Comparison of ENCODE assay signal across 8 mouse cellular contexts in genomic region chr4:118620279-118620966, GRCm38 (mm10). TPM values are rescaled to one million over a fixed set of nuclear protein-coding genes. Genes with fewer than 3 reads are reported as not detected.
DNase-seq lines count a peak whose midpoint lies in the region; ATAC-seq and TF ChIP-seq lines count a peak whose summit lies in the region.

TSS of gene Cfap57 (minus strand) at chr4:118620777.
TSS of gene Ebna1bp2 (plus strand) at chr4:118620799.

- peak within 1 kb of the TSS; percentile 60 for H3K9ac ChIP-seq in embryonic facial prominence, embryonic 15.5 days
- peak within 1 kb of the TSS; percentile 63 for H3K9ac ChIP-seq in kidney, embryonic 14.5 days (ENCODE audit: low read depth, low read length)
- H3K9ac ChIP-seq in limb, embryonic 15.5 days = peak within 1 kb of the TSS; percentile 54

- peak; percentile 88 for ATAC-seq in embryonic facial prominence, embryonic 15.5 days (ENCODE audit: insufficient number of reproducible peaks, low FRiP score, low TSS enrichment, low read depth)
- peak; percentile 92 for ATAC-seq in kidney, embryonic 14.5 days (ENCODE audit: low FRiP score, low TSS enrichment)
- ATAC-seq in limb, embryonic 15.5 days (ENCODE audit: insufficient number of reproducible peaks, low FRiP score, low TSS enrichment, low read depth) = peak; percentile 86

- no peaks in the 10 kb centered on the region for H3K27me3 ChIP-seq in embryonic facial prominence, embryonic 15.5 days
- H3K27me3 ChIP-seq in kidney, embryonic 14.5 days (ENCODE audit: control insufficient read depth, insufficient read depth, low read length) = no peaks in the 10 kb centered on the region
- no peaks in the 10 kb centered on the region for H3K27me3 ChIP-seq in limb, embryonic 15.5 days

- peak within 1 kb of the TSS; percentile 94 for H3K4me3 ChIP-seq in bone marrow, adult 2 months (replicated peaks; ENCODE audit: control insufficient read depth, low read depth, low read length)
- peak within 1 kb of the TSS; percentile 77 for H3K4me3 ChIP-seq in embryonic facial prominence, embryonic 15.5 days (replicated peaks)
- peak within 1 kb of the TSS; percentile 68 for H3K4me3 ChIP-seq in kidney, embryonic 14.5 days (ENCODE audit: low read length)
- H3K4me3 ChIP-seq in limb, embryonic 15.5 days = peak within 1 kb of the TSS; percentile 86

- TF ChIP-seq POLR2A in bone marrow, adult 2 months (IDR thresholded peaks at IDR 0.05; ENCODE audit: borderline replicate concordance, control insufficient read depth, low read depth, low read length) = peak; percentile 48; the same call in 1 of the 2 replicates

- peak; percentile 97 for DNase-seq in 416B (ENCODE audit: low read depth)
- DNase-seq in heart, adult 9 months (ENCODE audit: low spot score in 2 of 2) = peak; percentile 90 to 94
- DNase-seq in monocyte, adult 2 months (ENCODE audit: low read depth in 1 of 2, low spot score in 2 of 2) = peak; percentile 73 to 86
- peak; percentile 88 to 93 for DNase-seq in spleen, postnatal 36 days (ENCODE audit: low spot score in 2 of 2)

- H3K9me3 ChIP-seq in embryonic facial prominence, embryonic 15.5 days (replicated peaks) = 0 out of 2 replicates have a peak, but pooled peaks cover 6% of the 10 kb centered on the region
- H3K9me3 ChIP-seq in kidney, embryonic 14.5 days (ENCODE audit: control insufficient read depth, low read length) = 0 out of 2 replicates have a peak, but pooled peaks cover 4% of the 10 kb centered on the region
- H3K9me3 ChIP-seq in limb, embryonic 15.5 days = no peaks in the 10 kb centered on the region

- peaks cover 1% of the 10 kb centered on the region; the same call in 1 of the 2 replicates for H3K4me1 ChIP-seq in bone marrow, adult 2 months (ENCODE audit: control insufficient read depth, insufficient read depth, low read length)
- peaks cover 10% of the 10 kb centered on the region for H3K4me1 ChIP-seq in embryonic facial prominence, embryonic 15.5 days
- peaks cover 5% of the 10 kb centered on the region; the same call in 1 of the 2 replicates for H3K4me1 ChIP-seq in kidney, embryonic 14.5 days (ENCODE audit: control insufficient read depth, insufficient read depth, low read length)
- peaks cover 10% of the 10 kb centered on the region for H3K4me1 ChIP-seq in limb, embryonic 15.5 days

- peak within 1 kb of the TSS; percentile 85 for H3K4me2 ChIP-seq in embryonic facial prominence, embryonic 15.5 days (replicated peaks)
- H3K4me2 ChIP-seq in kidney, embryonic 14.5 days (replicated peaks; ENCODE audit: low read depth, low read length) = peak within 1 kb of the TSS; percentile 85
- H3K4me2 ChIP-seq in limb, embryonic 15.5 days = peak within 1 kb of the TSS; percentile 78

- 1% methylated on average over 40 of the region's 41 CpGs for WGBS in bone marrow, adult 2 months
- 2% methylated on average over 37 of the region's 41 CpGs for WGBS in embryonic facial prominence, embryonic 15.5 days
- under 1% methylated on average over 35 of the region's 41 CpGs for WGBS in kidney, embryonic 14.5 days
- under 1% methylated on average over 36 of the region's 41 CpGs for WGBS in limb, embryonic 15.5 days

- no peak for TF ChIP-seq CTCF in bone marrow, adult 2 months (IDR thresholded peaks at IDR 0.05; ENCODE audit: control insufficient read depth, insufficient read depth, low read length)

- no peak within 1 kb of the TSS for H3K27ac ChIP-seq in bone marrow, adult 2 months (ENCODE audit: control insufficient read depth, insufficient read depth, low read depth, low read length, poor library complexity)
- peak within 1 kb of the TSS; percentile 63 for H3K27ac ChIP-seq in embryonic facial prominence, embryonic 15.5 days (replicated peaks)
- no peak within 1 kb of the TSS for H3K27ac ChIP-seq in kidney, embryonic 14.5 days (ENCODE audit: low read depth, low read length)
- peak within 1 kb of the TSS; percentile 43; the same call in 1 of the 2 replicates for H3K27ac ChIP-seq in limb, embryonic 15.5 days

- H3K36me3 ChIP-seq in embryonic facial prominence, embryonic 15.5 days = peaks cover 25% of the 10 kb centered on the region
- H3K36me3 ChIP-seq in kidney, embryonic 14.5 days (ENCODE audit: control insufficient read depth, insufficient read depth, low read length) = peaks cover 26% of the 10 kb centered on the region
- H3K36me3 ChIP-seq in limb, embryonic 15.5 days = peaks cover 28% of the 10 kb centered on the region

RNA-seq across cellular contexts. Expression of gene Cfap57, which starts in this region (rescaled TPM):
- polyA plus RNA-seq in bone marrow, adult 2 months (2011; ENCODE audit: insufficient read depth, insufficient read length, low replicate concordance, missing spikeins) = not detected in 2 replicates
- 2.3 and 3.3 TPM in 2 replicates for polyA plus RNA-seq in embryonic facial prominence, embryonic 15.5 days (2015; fragmentation: Nextera tagmentation; extraction: Ambion mirVana)
- 0.08 and 0.17 TPM in 2 replicates for polyA plus RNA-seq in kidney, embryonic 14.5 days (2014; fragmentation: Nextera tagmentation; extraction: Ambion mirVana)
- polyA plus RNA-seq in limb, embryonic 15.5 days (2015; fragmentation: Nextera tagmentation; extraction: Ambion mirVana) = 1.7 and 2.6 TPM in 2 replicates

RNA-seq across cellular contexts. Expression of gene Ebna1bp2, which starts in this region (rescaled TPM):
- polyA plus RNA-seq in bone marrow, adult 2 months (2011; ENCODE audit: insufficient read depth, insufficient read length, low replicate concordance, missing spikeins) = 29.3 and 57.7 TPM in 2 replicates
- polyA plus RNA-seq in embryonic facial prominence, embryonic 15.5 days (2015; fragmentation: Nextera tagmentation; extraction: Ambion mirVana) = 120 and 128 TPM in 2 replicates
- 199 and 222 TPM in 2 replicates for polyA plus RNA-seq in kidney, embryonic 14.5 days (2014; fragmentation: Nextera tagmentation; extraction: Ambion mirVana)
- 129 and 136 TPM in 2 replicates for polyA plus RNA-seq in limb, embryonic 15.5 days (2015; fragmentation: Nextera tagmentation; extraction: Ambion mirVana)

Comparison
In these comparisons a context has a peak if more than half of its experiments do, and no peak if none do; other contexts are left out.
1. H3K27ac ChIP-seq: peak in embryonic facial prominence, embryonic 15.5 days (single experiment) and limb, embryonic 15.5 days (single experiment); none in bone marrow, adult 2 months (single experiment) and kidney, embryonic 14.5 days (single experiment).
2. Peak in every context shown above with its lines, with median percentiles within 50 percentile points of each other: DNase-seq, H3K4me3 ChIP-seq, ATAC-seq, H3K4me2 ChIP-seq and H3K9ac ChIP-seq.